Mouse (Mus musculus) neural tube, embryonic 11.5 days (tissue): ENCODE measurements around the gene Myh9. TPM values are rescaled to one million over a fixed set of nuclear protein-coding genes. Genes with fewer than 3 reads are reported as not detected.

Experiments
- ATAC-seq: fragments of 200-750 bp; cut with Nextera tagmentation; 2 replicates; pipeline ENCODE4 v1.8.0; 2017; ENCODE audit warnings: moderate number of reproducible peaks, mild to moderate bottlenecking, moderate TSS enrichment, moderate library complexity; ENCODE audit not compliant: insufficient read depth, low FRiP score, low TSS enrichment
- DNase-seq: peaks from one replicate; pipeline ENCODE4 v3.0.0-alpha.2; 2015; ENCODE audit warnings: low spot score
- H3K27ac ChIP-seq: fragments of 300-500 bp; sonication (generic); 2 replicates; pipeline ENCODE4 v1.5.1; 2014; ENCODE audit warnings: low read depth, mild to moderate bottlenecking, low read length
- H3K27me3 ChIP-seq: fragments of 300-500 bp; sonication (generic); 2 replicates; pipeline ENCODE4 v1.6.1; 2014; ENCODE audit warnings: mild to moderate bottlenecking, low read length, mixed read lengths; ENCODE audit not compliant: control insufficient read depth, insufficient read depth
- H3K36me3 ChIP-seq: fragments of 300-500 bp; sonication (generic); 2 replicates; pipeline ENCODE4 v1.6.1; 2014; ENCODE audit warnings: mild to moderate bottlenecking, low read length, moderate library complexity, mixed read lengths; ENCODE audit not compliant: control insufficient read depth, insufficient read depth
- H3K4me1 ChIP-seq: fragments of 300-500 bp; sonication (generic); 2 replicates; pipeline ENCODE4 v1.6.1; 2014; ENCODE audit warnings: low read length, mixed read lengths; ENCODE audit not compliant: control insufficient read depth, insufficient read depth
- H3K4me2 ChIP-seq: fragments of 300-500 bp; sonication (generic); 2 replicates; pipeline ENCODE4 v1.6.1; 2014; ENCODE audit warnings: low read depth, mild to moderate bottlenecking, moderate library complexity
- H3K4me3 ChIP-seq: fragments of 300-500 bp; sonication (generic); 2 replicates; pipeline ENCODE4 v1.5.1; 2014; ENCODE audit warnings: low read depth, low read length
- H3K9ac ChIP-seq: fragments of 300-500 bp; sonication (generic); 2 replicates; pipeline ENCODE4 v1.6.1; 2014; ENCODE audit warnings: mild to moderate bottlenecking, low read length
- H3K9me3 ChIP-seq: fragments of 300-500 bp; sonication (generic); 2 replicates; pipeline ENCODE4 v1.6.1; 2016; ENCODE audit warnings: low read length; ENCODE audit not compliant: control insufficient read depth
- WGBS: fragments of 180-500 bp; shearing (Covaris S2); extraction: QIAGEN DNeasy Blood & Tissue Kit; methylation state at CpG from one replicate; pipeline ENCODE4 v1.1.7; 2014; 5-methylcytosine and 5-hydroxymethylcytosine counted together
- polyA plus RNA-seq: library from polyadenylated mRNA; unstranded; fragments of >200 nt; fragmentation: Nextera tagmentation; extraction: Ambion mirVana; gene quantifications from 2 replicates; pipeline ENCODE4 v1.2.1, GENCODE M21; 2014

Gene Myh9
- polyA plus RNA-seq, 1 experiment from 2014 or later, result 24.5 TPM

DNA sequence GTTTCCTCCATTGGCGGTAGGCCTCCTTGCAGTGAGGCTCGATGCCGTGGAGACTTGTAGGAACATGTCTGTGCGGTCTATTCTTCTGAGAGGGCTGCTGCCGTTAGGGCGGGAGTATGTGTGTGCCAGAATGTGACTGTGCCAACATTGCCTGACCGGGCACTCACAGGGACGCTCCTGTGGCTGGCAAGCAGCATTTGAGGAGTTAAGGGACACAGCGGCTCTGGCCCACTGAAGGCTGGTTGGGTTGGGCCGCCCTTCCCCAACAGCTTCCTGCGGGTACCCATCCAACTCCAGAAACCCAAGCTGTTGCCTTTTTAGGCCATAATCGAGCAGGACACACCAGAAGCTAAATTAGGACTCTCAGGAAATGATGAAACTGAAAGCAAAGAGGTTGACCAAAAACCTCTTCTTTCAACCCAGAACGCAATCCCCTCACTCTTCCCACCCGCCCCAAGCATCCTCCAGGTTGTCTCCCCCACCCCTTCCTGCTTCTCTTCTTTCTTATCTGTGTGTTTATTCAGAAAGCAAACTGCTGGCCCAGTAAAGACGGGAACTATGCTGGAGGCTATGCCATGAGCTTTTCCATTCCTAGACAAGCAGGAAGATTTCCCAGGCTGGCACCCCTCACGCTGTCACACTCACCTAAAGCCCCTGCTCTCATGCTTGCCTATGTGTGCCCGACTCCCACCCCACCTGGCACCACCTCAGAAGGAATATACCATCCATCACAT lies 25.9 kb downstream of the Myh9 start:
- no peaks in the 10 kb centered on the region for H3K27me3 ChIP-seq
- no peaks in the 10 kb centered on the region for H3K9me3 ChIP-seq
- H3K4me1 ChIP-seq, result peaks cover 2% of the 10 kb centered on the region; the same call in 1 of the 2 replicates
- H3K27ac ChIP-seq, result no peak overlapping the region
- ATAC-seq (no peak), DNase-seq (no peak)
- H3K9ac ChIP-seq, result no peak overlapping the region
- H3K36me3 ChIP-seq, result peaks cover 5% of the 10 kb centered on the region; the same call in 1 of the 2 replicates
- no peak overlapping the region for H3K4me2 ChIP-seq
- H3K4me3 ChIP-seq, result no peak overlapping the region
- WGBS, result 84% methylated on average over 17 of the region's 17 CpGs

GRCm38 (mm10) chr15:77813639-77814375 lies 28.2 kb downstream of the Myh9 start:
- WGBS, result 62% methylated on average over 6 of the region's 6 CpGs
- no peak overlapping the region for H3K27ac ChIP-seq
- no peaks in the 10 kb centered on the region for H3K4me1 ChIP-seq

GRCm38 (mm10) chr15:77812578-77812977 lies 29.4 kb downstream of the Myh9 start:
- Histone ChIP-seq H3K4me1 (no peaks in the 10 kb centered on the region), H3K9ac (no peak overlapping the region), H3K36me3 (peaks cover 5% of the 10 kb centered on the region; the same call in 1 of the 2 replicates), H3K27ac (no peak overlapping the region), H3K4me2 (no peak overlapping the region), H3K4me3 (no peak overlapping the region), H3K9me3 (no peaks in the 10 kb centered on the region), H3K27me3 (no peaks in the 10 kb centered on the region)
- no peak for DNase-seq
- ATAC-seq, result no peak
- WGBS, result 94% methylated on average over 10 of the region's 10 CpGs

More at GRCm38 (mm10) chr15:77813639-77814375, 28.2 kb downstream of the Myh9 start:
- H3K27me3 ChIP-seq, result no peaks in the 10 kb centered on the region
- H3K4me3 ChIP-seq, result no peak overlapping the region
- DNase-seq (no peak), ATAC-seq (no peak)
- H3K9ac ChIP-seq, result no peak overlapping the region
- H3K36me3 ChIP-seq, result peaks cover 5% of the 10 kb centered on the region; the same call in 1 of the 2 replicates
- no peak overlapping the region for H3K4me2 ChIP-seq
- no peaks in the 10 kb centered on the region for H3K9me3 ChIP-seq

- Histone ChIP-seq H3K4me3 (no peak overlapping the region), H3K9ac (no peak overlapping the region), H3K27ac (0 out of 2 replicates have a peak overlapping the region, but pooled peaks have one; percentile 14), H3K4me2 (no peak overlapping the region), H3K36me3 (peaks cover 5% of the 10 kb centered on the region; the same call in 1 of the 2 replicates), H3K9me3 (no peaks in the 10 kb centered on the region), H3K4me1 (no peaks in the 10 kb centered on the region), H3K27me3 (no peaks in the 10 kb centered on the region)
- WGBS, result 85% methylated on average over 11 of the region's 11 CpGs
- DNase-seq (no peak), ATAC-seq (no peak)
Measured at GRCm38 (mm10) chr15:77811099-77811760, 30.7 kb downstream of the Myh9 start.

GRCm38 (mm10) chr15:77810416-77811098 lies 31.4 kb downstream of the Myh9 start:
- Histone ChIP-seq H3K27me3 (no peaks in the 10 kb centered on the region), H3K9ac (no peak overlapping the region), H3K9me3 (no peaks in the 10 kb centered on the region), H3K4me1 (no peaks in the 10 kb centered on the region), H3K36me3 (peaks cover 5% of the 10 kb centered on the region; the same call in 1 of the 2 replicates), H3K4me2 (no peak overlapping the region), H3K27ac (0 out of 2 replicates have a peak overlapping the region, but pooled peaks have one; percentile 14), H3K4me3 (no peak overlapping the region)
- ATAC-seq (no peak), DNase-seq (no peak)
- WGBS, result 75% methylated on average over 17 of the region's 17 CpGs

- H3K4me3 ChIP-seq, result no peak overlapping the region
- H3K9me3 ChIP-seq, result no peaks in the 10 kb centered on the region
- ATAC-seq (no peak), DNase-seq (no peak)
- H3K9ac ChIP-seq, result no peak overlapping the region
- H3K4me1 ChIP-seq, result no peaks in the 10 kb centered on the region
- no peaks in the 10 kb centered on the region for H3K27me3 ChIP-seq
- WGBS, result 76% methylated on average over 1 of the region's 1 CpGs
- peaks cover 5% of the 10 kb centered on the region; the same call in 1 of the 2 replicates for H3K36me3 ChIP-seq
- no peak overlapping the region for H3K27ac ChIP-seq
- H3K4me2 ChIP-seq, result no peak overlapping the region
Measured at GRCm38 (mm10) chr15:77809434-77809833, 32.5 kb downstream of the Myh9 start.

GRCm38 (mm10) chr15:77807264-77807585 lies 34.8 kb downstream of the Myh9 start:
- ATAC-seq (no peak), DNase-seq (no peak)
- H3K9me3 ChIP-seq, result no peaks in the 10 kb centered on the region
- H3K4me1 ChIP-seq, result no peaks in the 10 kb centered on the region
- no peak overlapping the region for H3K9ac ChIP-seq
- peaks cover 3% of the 10 kb centered on the region; the same call in 1 of the 2 replicates for H3K36me3 ChIP-seq
- WGBS, result 91% methylated on average over 7 of the region's 7 CpGs
- H3K4me2 ChIP-seq, result no peak overlapping the region
- H3K27ac ChIP-seq, result no peak overlapping the region
- no peak overlapping the region for H3K4me3 ChIP-seq
- H3K27me3 ChIP-seq, result no peaks in the 10 kb centered on the region

GRCm38 (mm10) chr15:77806565-77807263 lies 35.3 kb downstream of the Myh9 start:
- 90% methylated on average over 13 of the region's 13 CpGs for WGBS
- DNase-seq (no peak), ATAC-seq (no peak)
- no peaks in the 10 kb centered on the region for H3K9me3 ChIP-seq
- no peak overlapping the region for H3K9ac ChIP-seq
- no peaks in the 10 kb centered on the region for H3K27me3 ChIP-seq
- no peak overlapping the region for H3K27ac ChIP-seq
- H3K36me3 ChIP-seq, result peaks cover 6% of the 10 kb centered on the region; the same call in 1 of the 2 replicates
- H3K4me3 ChIP-seq, result no peak overlapping the region
- H3K4me2 ChIP-seq, result no peak overlapping the region
- H3K4me1 ChIP-seq, result no peaks in the 10 kb centered on the region
